Mouse (Mus musculus) frontal cortex, adult 2 months (tissue): ENCODE data around the gene Rusc2. TPM values are rescaled to one million over a fixed set of nuclear protein-coding genes. Genes with fewer than 3 reads are reported as not detected.

Experiments
- DNase-seq, 2 experiments: peaks; one replicate each; pipeline ENCODE4 v3.0.0; 2022; ENCODE audit warnings: low spot score in 1 of 2; ENCODE audit errors: extremely low spot score in 1 of 2
- polyA plus RNA-seq: library from polyadenylated mRNA; depleted of rRNA; stranded (reverse); fragments of >200 nt; gene quantifications from 2 replicates; pipeline ENCODE4 v1.2.3, GENCODE M21; 2012

Rusc2 gene
- polyA plus RNA-seq, 1 experiment: 60.0 TPM

GRCm38 (mm10) chr4:43383246-43384082, 1.7 kb downstream of the Rusc2 start:
- DNase-seq: no peak

- DNase-seq: no peak
Observed at GRCm38 (mm10) chr4:43384083-43384460, 2.3 kb downstream of the Rusc2 start.

DNA sequence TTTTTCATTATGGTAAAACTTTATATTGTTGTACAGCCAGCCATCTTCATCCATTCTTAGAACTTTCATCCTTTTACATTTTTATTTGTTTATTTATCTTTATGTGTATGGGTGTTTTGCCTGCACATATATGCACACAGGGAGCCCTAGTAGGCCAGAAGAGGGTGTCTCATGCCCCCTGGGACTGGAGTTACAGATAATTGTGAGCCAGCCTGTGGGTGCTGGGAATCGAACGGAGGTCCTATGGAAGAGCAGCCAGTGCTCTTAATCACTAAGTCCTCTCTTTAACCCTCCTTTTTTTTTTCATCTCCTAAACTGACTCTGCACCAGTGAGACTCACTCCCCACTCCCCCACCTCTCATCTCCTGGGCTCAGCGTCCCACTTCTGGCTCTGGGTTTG, 2.8 kb downstream of the Rusc2 start:
- no peak for DNase-seq

DNA sequence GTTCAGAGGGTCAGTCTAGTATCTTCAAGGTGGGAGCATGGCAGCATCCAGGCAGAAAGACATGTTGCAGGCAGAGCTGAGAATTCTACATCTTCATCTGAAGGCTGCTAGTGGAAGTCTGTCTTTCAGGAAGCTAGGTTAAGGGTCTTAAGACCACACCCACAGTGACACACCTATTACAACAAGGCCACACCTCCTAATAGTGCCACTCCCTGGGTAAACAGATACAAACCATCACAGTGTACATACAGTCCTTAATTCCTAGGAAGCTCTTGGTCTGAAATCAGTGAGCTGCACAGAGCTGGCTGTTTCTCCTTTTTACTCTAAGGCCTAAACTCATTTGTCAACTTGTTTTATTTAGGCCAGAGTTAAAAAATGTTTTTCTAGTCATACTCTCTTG, 5.2 kb downstream of the Rusc2 start:
- DNase-seq: no peak

- DNase-seq: no peak
Observed at GRCm38 (mm10) chr4:43389390-43389789, 7.6 kb downstream of the Rusc2 start.

DNA sequence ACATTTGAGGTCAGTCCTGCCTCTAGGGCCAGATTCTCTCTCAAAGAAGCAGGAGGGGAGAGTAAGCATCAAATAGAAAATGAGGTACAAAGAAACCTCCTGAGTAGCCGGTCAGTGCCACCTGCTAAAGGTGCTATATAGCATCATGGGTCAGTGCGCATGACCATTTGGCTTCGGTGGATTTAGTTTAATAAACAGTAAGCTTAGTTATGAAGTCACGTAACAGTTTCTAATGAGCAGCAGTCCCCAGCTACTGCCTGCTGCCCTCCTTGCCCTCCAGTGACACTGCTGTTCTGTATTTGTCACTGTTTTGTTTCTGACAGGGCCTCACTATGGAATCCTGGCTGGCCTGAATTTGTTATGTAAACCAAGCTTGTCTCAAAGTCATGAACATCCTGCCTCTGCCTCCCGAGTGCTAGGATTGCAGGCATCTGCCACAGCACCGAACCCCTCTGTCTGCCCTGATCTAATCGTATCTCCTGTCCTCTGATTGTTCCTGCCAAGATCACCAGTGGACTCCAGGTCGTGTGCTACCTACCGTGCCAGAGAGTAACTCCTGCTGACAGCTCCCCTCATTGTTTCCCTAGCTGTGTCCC, 8.2 kb downstream of the Rusc2 start:
- DNase-seq: no peak

DNA sequence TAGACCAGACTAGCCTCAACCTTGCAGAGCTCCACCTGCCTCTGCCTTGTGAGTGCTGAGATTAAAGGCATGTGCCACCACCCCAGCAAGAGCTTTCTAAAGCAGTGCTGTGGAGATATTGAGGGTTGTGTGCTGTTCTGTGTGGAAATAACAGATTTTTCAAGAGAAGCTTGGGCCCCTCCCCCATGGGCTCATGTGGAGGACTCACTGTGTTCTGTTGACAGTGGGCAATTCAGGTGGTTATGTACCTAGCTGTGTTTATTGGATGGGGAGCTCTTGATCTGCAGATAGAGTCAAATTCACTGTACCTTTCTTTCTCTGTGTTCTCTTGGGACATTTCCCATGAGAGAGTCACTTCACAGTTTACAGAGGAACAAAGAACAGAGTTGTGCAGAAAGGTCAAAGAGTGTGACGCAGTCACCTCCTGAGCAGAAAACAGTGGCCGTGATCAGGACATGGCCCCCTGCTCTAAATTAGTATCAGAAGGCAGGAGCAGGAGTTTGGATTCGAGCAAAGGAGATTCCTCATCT, 9.8 kb downstream of the Rusc2 start:
- DNase-seq: no peak

DNA sequence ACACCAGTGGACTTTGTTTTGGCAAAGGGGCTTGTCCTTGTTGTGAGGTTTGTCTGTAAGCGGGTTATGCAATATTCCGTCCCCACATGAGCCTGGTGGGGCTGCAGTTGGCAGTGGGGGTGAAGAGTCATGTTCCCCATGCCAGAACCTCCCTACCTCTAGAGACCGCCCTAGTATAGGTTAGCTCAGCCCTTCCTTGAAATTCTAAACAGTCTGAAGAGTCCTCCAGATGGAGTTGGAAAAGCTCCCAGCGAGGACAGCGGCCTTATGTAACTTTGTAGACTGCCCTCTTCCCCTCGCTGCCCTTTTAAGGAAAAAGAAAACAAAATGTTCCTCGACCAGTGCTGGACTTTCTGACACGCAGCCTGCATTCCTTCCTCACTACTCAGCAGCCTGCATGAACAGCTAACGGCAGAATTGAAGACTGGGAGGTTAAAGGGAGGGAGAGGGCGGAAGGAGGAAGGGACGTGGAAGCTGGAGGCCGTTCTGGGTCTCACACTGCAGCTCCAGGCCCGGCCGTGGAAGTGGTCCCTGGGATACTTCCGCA, 12.6 kb downstream of the Rusc2 start:
- no peak for DNase-seq

- no peak for DNase-seq
Observed at GRCm38 (mm10) chr4:43395147-43395546, 13.4 kb downstream of the Rusc2 start.

DNA sequence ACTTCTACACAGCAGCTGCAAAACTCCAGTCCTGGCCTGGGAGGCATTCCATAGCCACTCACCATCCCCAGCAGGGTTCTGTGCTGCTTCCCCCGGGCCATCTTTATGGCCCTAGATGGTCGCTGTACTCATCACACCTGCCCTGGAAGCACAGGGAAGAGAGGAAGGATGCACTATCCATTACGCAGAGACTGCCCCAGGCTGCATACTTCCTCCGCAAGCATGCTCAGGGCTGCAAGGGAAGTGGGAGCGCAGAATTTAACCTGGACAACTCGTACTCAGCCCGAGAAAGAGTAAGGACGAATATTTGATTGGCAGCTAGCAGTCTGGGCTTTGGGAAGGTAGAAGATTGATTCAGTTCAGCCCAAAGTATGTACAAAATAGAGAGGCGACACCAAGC, 14.1 kb downstream of the Rusc2 start:
- DNase-seq: no peak

- DNase-seq: no peak
Observed at GRCm38 (mm10) chr4:43396381-43396780, 14.6 kb downstream of the Rusc2 start.

GRCm38 (mm10) chr4:43398014-43398413, 16.2 kb downstream of the Rusc2 start:
- DNase-seq: no peak

DNA sequence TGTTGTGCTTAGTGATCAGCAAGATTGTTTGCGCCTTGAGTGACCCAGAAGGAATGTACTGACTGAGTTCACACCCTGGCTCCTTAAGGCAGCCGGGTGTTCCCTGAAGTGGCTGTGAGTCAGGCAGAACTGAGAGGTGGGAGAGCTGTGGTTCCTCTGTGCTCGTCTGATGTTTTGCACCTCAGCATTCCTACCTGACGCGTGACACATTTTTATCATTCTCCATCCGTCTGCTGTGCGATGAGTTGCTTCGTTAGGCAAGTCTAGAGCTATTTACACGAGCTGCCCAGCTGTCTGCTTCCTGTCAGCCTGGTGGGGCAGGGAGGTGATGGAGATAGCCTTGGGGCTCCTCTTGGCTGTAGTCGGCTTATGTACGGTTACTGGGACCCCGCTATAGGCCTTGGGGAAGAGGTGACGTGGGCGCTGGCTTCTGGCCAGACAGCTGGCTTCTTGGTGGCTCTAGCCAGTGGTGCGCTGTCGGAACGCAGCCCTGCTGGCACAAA, 17.1 kb downstream of the Rusc2 start:
- peak in 1 of 2 experiments; percentile 47 for DNase-seq

DNA sequence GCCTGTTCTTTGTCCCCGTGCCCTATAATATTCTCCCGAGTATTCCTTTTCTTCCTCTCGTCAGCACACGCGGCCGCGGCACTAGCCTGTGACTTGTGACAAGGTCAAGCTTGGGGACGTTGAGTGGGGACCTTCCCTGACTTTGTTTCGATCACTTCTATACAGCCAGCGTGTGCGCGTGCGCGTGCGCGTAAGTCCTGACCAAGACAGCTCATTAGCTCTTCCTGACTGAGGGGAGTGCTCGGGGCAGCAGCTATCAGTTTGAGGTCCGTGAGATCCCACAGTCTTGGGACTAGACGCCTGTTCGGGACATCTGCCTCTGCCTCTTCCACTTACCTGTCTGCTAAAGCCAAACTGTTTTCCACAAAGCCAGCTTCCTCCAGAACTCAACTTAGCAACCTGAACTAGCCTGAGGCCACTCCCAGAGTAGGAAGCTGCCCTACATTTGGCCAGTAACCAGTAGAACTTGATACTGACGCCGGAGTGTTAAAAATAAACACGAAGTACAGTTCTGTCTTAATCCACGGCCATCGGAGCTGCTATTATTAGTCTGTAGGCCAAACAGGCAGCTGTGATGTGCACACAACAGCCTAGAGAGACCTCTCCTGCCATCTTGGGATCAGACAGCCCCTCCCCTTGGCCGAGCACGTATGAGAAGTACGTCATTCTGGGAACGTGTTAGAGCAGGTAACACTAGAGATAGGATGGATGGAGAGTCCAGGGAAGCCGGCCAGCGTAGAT, 17.8 kb downstream of the Rusc2 start:
- DNase-seq: no peak

DNA sequence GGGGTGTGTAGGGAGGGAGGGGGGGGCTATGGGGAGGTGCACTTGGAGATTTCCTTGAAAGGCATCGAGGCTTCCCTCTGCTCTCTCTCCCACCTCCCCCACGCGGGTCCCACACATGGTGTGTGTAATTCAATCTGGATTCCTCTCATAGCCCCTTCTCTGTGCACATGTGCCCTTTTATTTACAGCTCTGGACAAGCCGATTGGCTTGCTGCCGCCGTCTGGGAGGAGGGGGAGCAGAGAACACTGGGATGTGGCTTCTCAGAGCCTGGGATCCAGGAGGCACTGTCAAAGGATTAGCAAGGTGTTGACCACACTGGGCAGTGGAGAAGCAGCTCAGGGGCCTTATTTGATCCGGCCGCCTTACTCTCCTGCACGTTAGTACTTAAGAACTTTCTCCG, 19.2 kb downstream of the Rusc2 start:
- no peak for DNase-seq

- no peak for DNase-seq
Observed at GRCm38 (mm10) chr4:43401486-43401885, 19.7 kb downstream of the Rusc2 start.

- DNase-seq: no peak
Observed at GRCm38 (mm10) chr4:43402212-43402611, 20.4 kb downstream of the Rusc2 start.

- DNase-seq: no peak
Observed at GRCm38 (mm10) chr4:43404697-43405096, 22.9 kb downstream of the Rusc2 start.

DNA sequence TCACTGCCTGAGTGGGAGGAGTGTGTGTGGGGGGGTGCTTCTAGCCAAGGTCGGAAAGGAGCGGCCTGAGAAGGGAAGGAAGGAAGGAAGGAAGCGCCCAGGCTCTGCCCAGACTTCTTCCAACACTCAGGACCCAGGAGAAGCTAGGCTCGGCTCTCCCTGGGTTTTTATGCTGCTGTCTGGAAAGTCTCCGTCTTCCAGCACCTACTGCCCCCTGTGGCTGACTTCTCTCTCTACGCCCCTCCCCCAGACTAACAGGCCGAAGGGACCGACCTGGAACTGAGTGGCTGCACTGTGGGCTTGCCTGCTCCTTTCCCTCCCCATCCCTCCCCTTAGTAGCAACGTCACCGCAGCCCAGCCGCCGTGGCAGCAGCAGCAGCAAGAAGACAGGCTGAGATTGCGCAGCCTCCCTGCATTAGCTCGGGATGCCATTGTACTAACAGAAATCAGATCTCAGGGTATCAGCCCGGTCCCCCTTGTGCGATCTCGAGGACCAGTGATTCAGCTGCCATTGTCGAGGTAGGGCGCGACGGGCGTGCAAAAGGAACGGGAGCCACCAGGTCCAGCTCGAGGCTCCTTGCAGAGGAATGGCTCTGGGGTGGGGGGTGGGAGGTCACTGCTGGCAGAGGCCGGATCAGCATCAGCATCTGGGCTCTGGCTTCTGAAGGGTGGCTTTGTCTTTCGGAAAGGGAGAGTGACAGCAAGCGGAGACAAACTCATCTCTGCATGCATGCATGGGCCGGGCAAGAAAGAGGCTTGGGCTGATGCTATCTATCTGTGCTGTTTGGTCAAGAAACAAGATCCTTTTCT, 24.6 kb downstream of the Rusc2 start:
- DNase-seq: peak; percentile 67 to 79
